In genomic region chr16:26105115-26105974, GRCm38 (mm10) we compare ENCODE assay signal across 8 mouse cellular contexts. TPM values are rescaled to one million over a fixed set of nuclear protein-coding genes. Genes with fewer than 3 reads are reported as not detected.
A peak's percentile ranks its signal among the peaks of the same experiment; 100 is the strongest.
DNase-seq lines count a peak whose midpoint lies in the region; ATAC-seq and TF ChIP-seq lines count a peak whose summit lies in the region.

Gene P3h2, minus strand, starts transcription at chr16:26105784.

- H3K9me3 ChIP-seq in hindbrain, postnatal 0 days (ENCODE audit: low read length), result no peaks in the 10 kb centered on the region

- peak within 1 kb of the TSS; percentile 65 for H3K9ac ChIP-seq in hindbrain, postnatal 0 days (replicated peaks; ENCODE audit: low read length)

- ATAC-seq in hindbrain, postnatal 0 days, result peak; percentile 92
- no peak for ATAC-seq in inflammation-experienced regulatory T-cells, adult 6 months

- no peaks in the 10 kb centered on the region for H3K27me3 ChIP-seq in hindbrain, postnatal 0 days (ENCODE audit: insufficient read depth, low read length)

- no peaks in the 10 kb centered on the region for H3K36me3 ChIP-seq in hindbrain, postnatal 0 days (ENCODE audit: insufficient read depth, low read length)

- under 1% methylated on average over 65 of the region's 101 CpGs for WGBS in hindbrain, postnatal 0 days

- TF ChIP-seq CTCF in hindbrain, postnatal 0 days (IDR thresholded peaks at IDR 0.05; ENCODE audit: low read depth), result peak; percentile 61

- peak within 1 kb of the TSS; percentile 63 for H3K4me3 ChIP-seq in hindbrain, postnatal 0 days (ENCODE audit: low read length)

- DNase-seq in adrenal gland, adult 8-10 months, result peak; percentile 47
- DNase-seq in embryo, embryonic 10 days (ENCODE audit: low spot score), result peak; percentile 87
- DNase-seq in gastrocnemius, postnatal 25 days, result peak; percentile 59
- DNase-seq in hindbrain, postnatal 0 days (ENCODE audit: low spot score), result peak; percentile 80
- DNase-seq in left cerebral cortex, adult 8-10 months (ENCODE audit: low spot score in 2 of 2), result peak; percentile 28 to 37
- peak; percentile 61 for DNase-seq in lung, postnatal 36 days
- peak; percentile 68 to 70 for DNase-seq in right cerebral cortex, postnatal 10 days (ENCODE audit: low spot score in 2 of 2)

- peak within 1 kb of the TSS; percentile 62 for H3K27ac ChIP-seq in hindbrain, postnatal 0 days

- 0 out of 2 replicates have a peak, but pooled peaks cover 4% of the 10 kb centered on the region for H3K4me1 ChIP-seq in hindbrain, postnatal 0 days (ENCODE audit: insufficient read depth, low read length)

- H3K4me2 ChIP-seq in hindbrain, postnatal 0 days (ENCODE audit: low read depth, low read length), result peak within 1 kb of the TSS; percentile 92

RNA-seq across cellular contexts. Expression of gene P3h2, which starts in this region (rescaled TPM):
- total RNA-seq in adrenal gland, adult 8-10 months (2022), result 10 to 100 TPM in 2 of 4 experiments, 1 to 10 TPM in 2; 8.9 to 11.1 (median 9.7) TPM
- 1 to 10 TPM; 4.2 to 7.2 TPM for total RNA-seq in gastrocnemius, postnatal 25 days (2021)
- total RNA-seq in hindbrain, postnatal 0 days (2014; rRNA removed), result 0.54 and 1.4 TPM in 2 replicates
- 0.78 and 0.83 TPM in 2 replicates for polyA plus RNA-seq in hindbrain, postnatal 0 days (2015; fragmentation: Nextera tagmentation; extraction: Ambion mirVana)
- 1 to 10 TPM; 3.0 to 5.4 (median 4.1) TPM for total RNA-seq in left cerebral cortex, adult 8-10 months (2022)
- polyA plus RNA-seq in inflammation-experienced regulatory T-cells, adult 6 months (2017; shearing (Covaris generic)), result under 1 TPM in 1 of 3 experiments, not detected in 2; 0.29 TPM

Comparison
In these comparisons a context has a peak if more than half of its experiments do, and no peak if none do; other contexts are left out.
1. DNase-seq: peak in every context shown above with its lines; median percentile 87 in embryo, embryonic 10 days; 80 in hindbrain, postnatal 0 days; 69 in right cerebral cortex, postnatal 10 days; 61 in lung, postnatal 36 days; 59 in gastrocnemius, postnatal 25 days; 47 in adrenal gland, adult 8-10 months; 32 in left cerebral cortex, adult 8-10 months.